Mouse (Mus musculus) ovary, postnatal 14 days (tissue): ENCODE results near the gene Phlpp2.

Experiments used
- DNase-seq: peaks from one replicate; pipeline ENCODE4 v3.0.0; 2022; ENCODE audit warnings: low spot score

Gene Phlpp2

DNA sequence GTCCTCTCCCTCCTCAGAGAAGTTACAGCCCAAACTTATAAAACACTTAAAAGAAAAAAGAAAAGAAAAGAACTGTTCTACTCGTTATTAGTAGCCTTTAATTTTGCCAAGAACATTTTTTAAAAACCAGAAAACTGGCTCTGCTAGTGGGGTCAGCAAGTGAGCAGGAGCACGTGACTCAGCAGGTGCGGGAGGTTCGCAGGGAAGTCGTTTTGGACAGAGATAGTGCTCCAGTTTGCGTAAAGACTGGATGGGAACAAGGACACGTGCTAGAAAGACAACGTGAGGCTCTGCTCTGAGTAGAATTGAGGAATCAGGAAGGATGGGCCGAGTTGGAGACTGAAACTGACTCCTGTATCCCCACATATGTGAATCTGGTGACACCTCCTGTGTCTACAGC lies 94.6 kb downstream of the Phlpp2 start:
- DNase-seq = no peak

DNA sequence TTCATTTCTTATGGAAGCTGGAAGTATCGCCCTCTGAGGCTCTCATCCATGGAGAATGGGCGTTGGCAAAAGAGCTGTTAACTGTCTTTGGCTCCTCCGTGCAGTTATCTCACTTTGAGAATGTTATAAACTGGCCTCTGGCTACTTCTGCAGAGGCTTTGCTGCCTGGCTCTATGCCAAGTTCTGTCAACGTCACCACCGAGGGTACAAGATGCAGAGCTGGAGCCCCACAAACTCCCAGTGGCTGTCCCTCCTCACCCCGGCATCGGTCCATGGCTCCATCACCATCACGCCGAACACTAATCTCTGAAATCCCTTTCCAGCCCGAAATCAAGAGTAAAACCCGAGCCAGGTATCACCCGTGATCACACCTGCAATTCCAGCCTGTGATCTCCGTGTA lies 95.1 kb downstream of the Phlpp2 start:
- DNase-seq = no peak

DNA sequence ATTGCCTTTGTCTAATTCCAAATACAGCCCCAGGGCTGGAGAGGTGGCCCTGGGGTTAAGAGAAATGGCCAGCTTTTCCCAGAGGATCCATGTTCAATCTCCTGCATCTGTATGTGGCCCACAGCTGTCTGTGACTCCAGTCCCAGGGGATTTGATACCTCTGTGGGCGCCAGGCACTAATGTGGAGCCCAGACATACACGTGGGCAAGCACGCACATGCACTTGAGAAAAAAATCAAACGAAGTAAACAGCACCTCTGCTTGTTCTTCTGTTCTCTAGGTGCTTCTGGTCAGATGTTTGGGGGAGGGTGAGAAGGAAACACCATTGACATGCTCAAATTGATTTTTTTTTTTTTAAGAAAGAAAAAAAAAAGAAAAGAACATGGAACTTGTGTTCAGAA lies 95.8 kb downstream of the Phlpp2 start:
- no peak for DNase-seq

DNA sequence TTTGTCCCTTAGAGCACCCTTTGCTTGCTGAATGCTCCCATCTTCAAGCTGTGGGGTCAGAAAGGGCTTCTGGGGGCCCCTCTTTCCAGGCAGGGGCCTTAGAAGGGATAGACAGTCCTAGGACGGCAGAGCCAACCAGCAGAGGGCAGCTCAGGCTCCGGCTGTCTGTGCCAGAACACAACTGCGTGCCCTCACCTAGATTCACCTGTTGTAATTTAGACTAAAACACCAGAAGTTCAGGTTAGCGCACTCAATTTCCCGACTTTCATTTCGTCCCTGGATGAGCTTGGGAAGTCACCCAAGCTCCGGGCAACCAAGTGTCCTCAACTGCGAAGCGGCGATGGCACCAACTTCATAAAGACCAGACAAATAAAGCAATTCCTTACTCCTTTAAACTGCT lies 100.5 kb downstream of the Phlpp2 start:
- DNase-seq = no peak

DNA sequence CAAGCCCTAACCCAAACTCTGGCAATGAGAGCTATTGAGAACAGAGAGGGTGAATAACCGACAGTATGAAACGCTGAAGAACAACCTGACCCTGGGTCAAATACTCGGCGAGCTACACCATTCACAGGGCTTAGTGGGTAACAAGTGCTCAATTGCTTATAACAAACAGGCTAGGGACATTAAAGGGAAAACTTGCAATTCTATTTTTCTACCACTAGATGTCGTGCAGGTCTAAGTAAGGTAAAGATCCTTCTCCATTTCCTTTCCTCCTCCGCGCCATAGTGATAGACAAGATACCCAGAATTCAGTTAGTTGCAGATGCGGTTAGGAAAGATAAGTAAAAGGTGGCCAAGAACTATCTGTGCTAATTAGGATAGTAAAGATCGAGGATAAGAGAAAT lies 102.0 kb downstream of the Phlpp2 start:
- no peak for DNase-seq

DNA sequence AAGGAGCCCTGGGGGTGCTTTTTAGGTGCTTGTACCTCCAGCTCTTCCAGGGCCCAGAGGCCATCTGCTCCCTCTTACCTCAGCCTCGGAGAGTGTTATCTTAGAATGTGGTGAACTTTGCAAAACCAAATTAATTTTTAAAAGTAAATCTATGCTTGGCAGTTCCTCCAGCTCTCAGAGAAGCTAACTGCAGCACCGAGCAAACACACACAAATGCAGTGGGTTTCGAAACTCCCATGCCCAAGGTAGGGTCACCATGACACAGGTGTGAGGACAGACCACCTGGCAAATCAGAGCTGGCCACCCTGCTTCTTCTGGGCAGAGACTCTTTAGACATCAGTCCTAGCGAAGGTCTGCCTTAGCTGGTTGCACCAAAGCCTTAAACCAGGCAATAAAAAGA lies 104.6 kb downstream of the Phlpp2 start:
- no peak for DNase-seq

DNA sequence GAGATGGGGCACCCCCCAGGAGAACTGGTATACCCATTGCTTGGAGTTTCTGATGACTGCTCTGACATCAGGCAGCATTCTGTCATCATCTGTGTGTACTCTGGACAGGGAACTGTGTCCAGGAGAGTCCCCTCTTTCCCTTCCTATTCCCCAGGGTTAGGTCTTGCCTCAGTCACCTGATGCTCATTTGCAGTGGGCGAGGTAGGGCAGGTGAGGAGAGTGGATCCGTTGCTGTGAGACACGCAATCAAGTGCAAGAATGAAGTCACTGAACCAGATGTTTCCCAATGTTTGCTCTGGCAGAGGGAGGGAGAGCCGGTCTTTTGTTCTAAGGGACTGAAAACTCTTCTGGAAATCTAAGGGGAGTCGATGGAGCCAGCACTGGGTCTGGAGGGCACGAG lies 111.0 kb downstream of the Phlpp2 start:
- DNase-seq = no peak

DNA sequence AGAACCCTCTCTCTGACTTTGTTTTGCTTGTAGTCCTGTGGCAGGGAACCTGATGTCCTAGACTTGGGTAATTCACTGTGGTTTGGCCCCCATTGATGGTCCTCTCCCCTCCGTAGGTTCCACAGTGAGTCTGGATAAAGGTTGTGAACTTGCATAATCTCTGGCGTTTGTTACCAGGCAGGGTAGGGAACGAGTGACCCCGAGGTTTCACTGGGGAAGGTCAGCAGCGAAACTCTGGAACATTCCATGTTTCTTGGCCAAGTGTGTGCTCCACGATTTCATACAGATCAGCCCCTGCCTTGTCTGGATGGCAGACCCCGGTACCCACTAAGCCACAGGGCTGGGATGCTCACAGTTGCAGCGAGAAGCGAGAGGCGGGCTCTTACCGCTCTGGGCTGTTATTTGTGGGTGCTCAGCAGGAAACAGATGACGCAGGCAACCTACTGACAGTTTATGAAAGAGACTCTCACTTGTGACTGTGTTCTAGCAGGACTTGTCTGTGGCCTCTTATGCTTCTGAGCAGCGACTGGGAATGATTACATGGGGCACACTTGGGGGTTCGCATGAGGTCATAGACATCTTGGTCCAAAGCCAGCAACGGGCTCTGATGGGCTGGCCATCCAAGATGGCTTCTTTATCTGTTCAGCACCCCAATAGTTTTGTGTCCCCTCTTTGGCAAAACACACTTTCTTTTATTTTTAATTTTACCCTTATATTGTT lies 114.2 kb downstream of the Phlpp2 start:
- no peak for DNase-seq

DNA sequence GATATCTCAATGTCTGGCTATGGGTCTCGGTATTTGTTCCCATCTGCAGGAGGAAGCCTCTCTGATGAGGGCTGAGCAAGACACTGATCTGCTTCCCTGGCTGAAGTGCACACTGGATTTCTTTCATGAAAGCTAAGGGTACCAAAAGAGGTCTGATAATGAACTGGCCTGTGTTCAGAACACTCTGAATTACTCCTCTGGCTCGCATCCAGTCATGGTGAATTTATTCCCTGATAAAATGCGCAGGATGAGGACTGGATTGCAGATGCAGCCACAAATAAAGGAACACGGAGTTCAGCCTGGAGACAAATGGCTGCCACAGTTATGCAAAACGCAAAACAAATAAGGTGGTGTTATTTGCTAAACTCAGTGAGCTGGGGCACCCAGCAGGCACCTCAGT lies 115.6 kb downstream of the Phlpp2 start:
- no peak for DNase-seq

GRCm38 (mm10) chr8:109986384-109986783 lies 118.0 kb downstream of the Phlpp2 start:
- no peak for DNase-seq

DNA sequence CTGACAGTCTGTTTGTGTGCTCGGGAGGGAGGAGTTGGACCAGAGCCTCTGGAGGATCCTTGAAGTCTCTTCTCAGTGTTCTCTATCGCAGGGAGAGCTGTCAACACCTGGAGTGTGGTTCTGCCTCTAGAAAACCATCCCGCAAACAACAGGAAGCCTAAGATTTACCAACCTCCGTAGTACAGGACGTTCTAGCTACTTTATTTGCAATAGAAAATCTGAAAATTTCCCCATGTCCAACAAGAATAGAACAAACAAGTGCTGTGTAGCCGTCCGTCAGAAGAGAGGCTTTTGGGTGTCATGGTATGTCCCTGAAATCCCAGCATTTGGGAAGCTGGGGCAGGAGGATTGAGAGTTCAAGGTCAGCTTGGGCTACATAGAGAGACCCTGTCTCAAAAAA lies 119.4 kb downstream of the Phlpp2 start:
- DNase-seq = no peak

GRCm38 (mm10) chr8:109989151-109989550 lies 120.8 kb downstream of the Phlpp2 start:
- DNase-seq = no peak

GRCm38 (mm10) chr8:109990224-109990623 lies 121.9 kb downstream of the Phlpp2 start, which contains the start of gene Tat:
Gene Tat (plus strand): TSS chr8:109990437.
- DNase-seq = no peak

DNA sequence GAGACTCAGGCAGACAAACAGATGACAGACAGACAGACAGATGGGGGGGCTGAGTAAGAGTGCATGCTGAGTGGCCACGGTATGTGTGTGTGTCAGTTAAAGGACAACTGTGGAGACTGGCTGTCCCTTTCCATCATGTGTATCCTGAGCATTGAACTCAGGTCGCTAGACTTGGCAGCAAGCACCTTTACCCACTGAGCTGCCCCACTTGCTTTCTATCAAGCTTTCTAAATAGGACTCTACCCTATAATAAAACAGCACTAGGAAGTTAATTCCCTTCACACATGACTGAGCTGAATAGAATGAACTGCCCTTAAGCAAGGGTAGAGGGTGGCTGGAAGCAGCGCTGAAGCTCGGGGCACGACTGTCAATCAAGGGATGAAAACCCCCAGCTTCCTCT lies 123.8 kb downstream of the Phlpp2 start:
- DNase-seq = no peak

GRCm38 (mm10) chr8:109992951-109993350 lies 124.6 kb downstream of the Phlpp2 start:
- DNase-seq = no peak
